Mouse (Mus musculus): ENCODE measurements around the gene Lingo1. TPM values are rescaled to one million over a fixed set of nuclear protein-coding genes. Genes with fewer than 3 reads are reported as not detected.

Gene Lingo1
- polyA plus RNA-seq, 1 experiment from 2014 or later = 6.7 TPM

- Histone ChIP-seq H3K36me3 (ENCODE audit: control insufficient read depth, insufficient read depth, low read length) (no peaks in the 10 kb centered on the region), H3K4me1 (replicated peaks; ENCODE audit: control insufficient read depth, insufficient read depth, low read length) (peaks cover 6% of the 10 kb centered on the region), H3K27ac (ENCODE audit: low read depth, low read length) (no peak overlapping the region), H3K9me3 (ENCODE audit: control insufficient read depth, low read length) (no peaks in the 10 kb centered on the region), H3K9ac (ENCODE audit: low read depth, low read length) (no peak overlapping the region), H3K27me3 (ENCODE audit: control insufficient read depth, insufficient read depth, low read length) (peaks cover 45% of the 10 kb centered on the region), H3K4me3 (ENCODE audit: low read depth, low read length) (no peak overlapping the region), H3K4me2 (replicated peaks; ENCODE audit: low read depth, low read length) (no peak overlapping the region)
- ATAC-seq (ENCODE audit: low FRiP score) (0 out of 2 replicates have a peak, but pooled peaks have one; percentile 33), DNase-seq (ENCODE audit: low spot score) (peak; percentile 77)
- WGBS = 9% methylated on average over 5 of the region's 5 CpGs
These were observed 1.6 kb upstream of the Lingo1 start for GRCm38 (mm10) chr9:56797876-56798275.

- no peak overlapping the region for H3K27ac ChIP-seq (ENCODE audit: low read depth, low read length)
- ATAC-seq (ENCODE audit: low FRiP score) (peak; percentile 53), DNase-seq (ENCODE audit: low spot score) (peak; percentile 62)
- peak overlapping the region; percentile 40 for H3K4me3 ChIP-seq (ENCODE audit: low read depth, low read length)
- under 1% methylated on average over 41 of the region's 41 CpGs for WGBS
- no peaks in the 10 kb centered on the region for H3K9me3 ChIP-seq (ENCODE audit: control insufficient read depth, low read length)
- H3K36me3 ChIP-seq (ENCODE audit: control insufficient read depth, insufficient read depth, low read length) = no peaks in the 10 kb centered on the region
- peak overlapping the region; percentile 48 for H3K9ac ChIP-seq (ENCODE audit: low read depth, low read length)
- H3K4me1 ChIP-seq (replicated peaks; ENCODE audit: control insufficient read depth, insufficient read depth, low read length) = peaks cover 6% of the 10 kb centered on the region
- peaks cover 45% of the 10 kb centered on the region for H3K27me3 ChIP-seq (ENCODE audit: control insufficient read depth, insufficient read depth, low read length)
- peak overlapping the region; percentile 71 for H3K4me2 ChIP-seq (replicated peaks; ENCODE audit: low read depth, low read length)
These were observed 426 bp upstream of the Lingo1 start for GRCm38 (mm10) chr9:56796656-56797131.

GRCm38 (mm10) chr9:56791696-56792261, 4.5 kb downstream of the Lingo1 start:
- no peaks in the 10 kb centered on the region for H3K9me3 ChIP-seq (ENCODE audit: control insufficient read depth, low read length)
- H3K4me3 ChIP-seq (ENCODE audit: low read depth, low read length) = no peak overlapping the region
- H3K4me2 ChIP-seq (replicated peaks; ENCODE audit: low read depth, low read length) = no peak overlapping the region
- no peak overlapping the region for H3K9ac ChIP-seq (ENCODE audit: low read depth, low read length)
- ATAC-seq (ENCODE audit: low FRiP score) (no peak), DNase-seq (ENCODE audit: low spot score) (no peak)
- 73% methylated on average over 11 of the region's 11 CpGs for WGBS
- no peaks in the 10 kb centered on the region for H3K36me3 ChIP-seq (ENCODE audit: control insufficient read depth, insufficient read depth, low read length)
- H3K27ac ChIP-seq (ENCODE audit: low read depth, low read length) = no peak overlapping the region
- H3K4me1 ChIP-seq (replicated peaks; ENCODE audit: control insufficient read depth, insufficient read depth, low read length) = peaks cover 4% of the 10 kb centered on the region
- H3K27me3 ChIP-seq (ENCODE audit: control insufficient read depth, insufficient read depth, low read length) = peaks cover 28% of the 10 kb centered on the region

GRCm38 (mm10) chr9:56784576-56784975, 11.7 kb downstream of the Lingo1 start:
- H3K4me1 ChIP-seq (replicated peaks; ENCODE audit: control insufficient read depth, insufficient read depth, low read length) = no peaks in the 10 kb centered on the region
- H3K4me2 ChIP-seq (replicated peaks; ENCODE audit: low read depth, low read length) = no peak overlapping the region
- ATAC-seq (ENCODE audit: low FRiP score) (no peak), DNase-seq (ENCODE audit: low spot score) (no peak)
- 82% methylated on average over 10 of the region's 10 CpGs for WGBS
- no peaks in the 10 kb centered on the region for H3K36me3 ChIP-seq (ENCODE audit: control insufficient read depth, insufficient read depth, low read length)
- no peaks in the 10 kb centered on the region; the same call in 1 of the 2 replicates for H3K27me3 ChIP-seq (ENCODE audit: control insufficient read depth, insufficient read depth, low read length)
- no peak overlapping the region for H3K27ac ChIP-seq (ENCODE audit: low read depth, low read length)
- H3K9me3 ChIP-seq (ENCODE audit: control insufficient read depth, low read length) = no peaks in the 10 kb centered on the region
- H3K4me3 ChIP-seq (ENCODE audit: low read depth, low read length) = no peak overlapping the region
- H3K9ac ChIP-seq (ENCODE audit: low read depth, low read length) = no peak overlapping the region

- no peak for ATAC-seq (ENCODE audit: low FRiP score)
- no peak overlapping the region for H3K27ac ChIP-seq (ENCODE audit: low read depth, low read length)
- no peak overlapping the region for H3K9ac ChIP-seq (ENCODE audit: low read depth, low read length)
- no peak overlapping the region for H3K4me3 ChIP-seq (ENCODE audit: low read depth, low read length)
- no peaks in the 10 kb centered on the region for H3K27me3 ChIP-seq (ENCODE audit: control insufficient read depth, insufficient read depth, low read length)
- 60% methylated on average over 11 of the region's 11 CpGs for WGBS
- no peaks in the 10 kb centered on the region for H3K36me3 ChIP-seq (ENCODE audit: control insufficient read depth, insufficient read depth, low read length)
- peak; percentile 24 for DNase-seq (ENCODE audit: low spot score)
- H3K9me3 ChIP-seq (ENCODE audit: control insufficient read depth, low read length) = no peaks in the 10 kb centered on the region
- peaks cover 3% of the 10 kb centered on the region; the same call in 1 of the 2 replicates for H3K4me1 ChIP-seq (replicated peaks; ENCODE audit: control insufficient read depth, insufficient read depth, low read length)
- H3K4me2 ChIP-seq (replicated peaks; ENCODE audit: low read depth, low read length) = no peak overlapping the region
These were observed 19.1 kb downstream of the Lingo1 start for GRCm38 (mm10) chr9:56776881-56777801.

- WGBS = 81% methylated on average over 7 of the region's 7 CpGs
- no peaks in the 10 kb centered on the region for H3K27me3 ChIP-seq (ENCODE audit: control insufficient read depth, insufficient read depth, low read length)
- no peak overlapping the region for H3K27ac ChIP-seq (ENCODE audit: low read depth, low read length)
- H3K9me3 ChIP-seq (ENCODE audit: control insufficient read depth, low read length) = no peaks in the 10 kb centered on the region
- H3K4me2 ChIP-seq (replicated peaks; ENCODE audit: low read depth, low read length) = no peak overlapping the region
- H3K4me1 ChIP-seq (replicated peaks; ENCODE audit: control insufficient read depth, insufficient read depth, low read length) = peaks cover 3% of the 10 kb centered on the region; the same call in 1 of the 2 replicates
- DNase-seq (ENCODE audit: low spot score) = no peak
- no peak overlapping the region for H3K4me3 ChIP-seq (ENCODE audit: low read depth, low read length)
- no peaks in the 10 kb centered on the region for H3K36me3 ChIP-seq (ENCODE audit: control insufficient read depth, insufficient read depth, low read length)
- H3K9ac ChIP-seq (ENCODE audit: low read depth, low read length) = no peak overlapping the region
- ATAC-seq (ENCODE audit: low FRiP score) = no peak
These were observed 20.9 kb downstream of the Lingo1 start for GRCm38 (mm10) chr9:56775161-56775934.

- H3K4me3 ChIP-seq (ENCODE audit: low read depth, low read length) = no peak overlapping the region
- peak; percentile 77 for DNase-seq (ENCODE audit: low spot score)
- no peaks in the 10 kb centered on the region for H3K9me3 ChIP-seq (ENCODE audit: control insufficient read depth, low read length)
- H3K9ac ChIP-seq (ENCODE audit: low read depth, low read length) = no peak overlapping the region
- H3K4me1 ChIP-seq (replicated peaks; ENCODE audit: control insufficient read depth, insufficient read depth, low read length) = peaks cover 3% of the 10 kb centered on the region; the same call in 1 of the 2 replicates
- no peak overlapping the region for H3K27ac ChIP-seq (ENCODE audit: low read depth, low read length)
- H3K27me3 ChIP-seq (ENCODE audit: control insufficient read depth, insufficient read depth, low read length) = no peaks in the 10 kb centered on the region
- 49% methylated on average over 6 of the region's 6 CpGs for WGBS
- no peak for ATAC-seq (ENCODE audit: low FRiP score)
- H3K4me2 ChIP-seq (replicated peaks; ENCODE audit: low read depth, low read length) = no peak overlapping the region
- H3K36me3 ChIP-seq (ENCODE audit: control insufficient read depth, insufficient read depth, low read length) = no peaks in the 10 kb centered on the region
These were observed 22.0 kb downstream of the Lingo1 start for GRCm38 (mm10) chr9:56774231-56774630.

GRCm38 (mm10) chr9:56773666-56774065, 22.6 kb downstream of the Lingo1 start:
- DNase-seq (ENCODE audit: low spot score) (no peak), ATAC-seq (ENCODE audit: low FRiP score) (no peak)
- H3K9me3 ChIP-seq (ENCODE audit: control insufficient read depth, low read length) = no peaks in the 10 kb centered on the region
- H3K36me3 ChIP-seq (ENCODE audit: control insufficient read depth, insufficient read depth, low read length) = no peaks in the 10 kb centered on the region
- no peak overlapping the region for H3K27ac ChIP-seq (ENCODE audit: low read depth, low read length)
- 76% methylated on average over 7 of the region's 7 CpGs for WGBS
- peaks cover 3% of the 10 kb centered on the region; the same call in 1 of the 2 replicates for H3K4me1 ChIP-seq (replicated peaks; ENCODE audit: control insufficient read depth, insufficient read depth, low read length)
- H3K4me2 ChIP-seq (replicated peaks; ENCODE audit: low read depth, low read length) = no peak overlapping the region
- H3K9ac ChIP-seq (ENCODE audit: low read depth, low read length) = no peak overlapping the region
- no peaks in the 10 kb centered on the region for H3K27me3 ChIP-seq (ENCODE audit: control insufficient read depth, insufficient read depth, low read length)
- no peak overlapping the region for H3K4me3 ChIP-seq (ENCODE audit: low read depth, low read length)

All from hindbrain, embryonic 11.5 days (tissue).